Mouse (Mus musculus) Muller cell, postnatal 12 days (primary cell): Measurements from ENCODE around the gene Lsm2.
"Not testable (repeated sequence)": the region's sequence is repeated elsewhere in the genome, so short reads cannot be mapped to it uniquely, and the experiment has no call there.

Experiments used
- DNase-seq: peaks from one replicate; pipeline ENCODE4 v3.0.0-alpha.2; 2015; ENCODE audit errors: inconsistent ontology term

Lsm2 gene

GRCm38 (mm10) chr17:34984218-34984617 is 2.6 kb downstream of the Lsm2 start:
- no peak for DNase-seq

GRCm38 (mm10) chr17:34994751-34995150 is 13.1 kb downstream of the Lsm2 start:
- no peak for DNase-seq

GRCm38 (mm10) chr17:34995192-34995591 is 13.5 kb downstream of the Lsm2 start:
- DNase-seq, result not testable (repeated sequence)

GRCm38 (mm10) chr17:34995927-34996326 is 14.3 kb downstream of the Lsm2 start:
- DNase-seq, result not testable (repeated sequence)

- DNase-seq, result no peak
Observed at GRCm38 (mm10) chr17:34996411-34997141, 14.9 kb downstream of the Lsm2 start.

GRCm38 (mm10) chr17:34997142-34997483 is 15.5 kb downstream of the Lsm2 start:
- DNase-seq, result no peak

GRCm38 (mm10) chr17:34998526-34999430 is 17.1 kb downstream of the Lsm2 start:
- DNase-seq, result no peak

- DNase-seq, result peak; percentile 29
Observed at GRCm38 (mm10) chr17:34999871-35000716, 18.4 kb downstream of the Lsm2 start.

GRCm38 (mm10) chr17:35000717-35001451 is 19.2 kb downstream of the Lsm2 start, which contains the start of gene Vars:
TSS of gene Vars (plus strand) at chr17:35000987.
- peak; percentile 95 for DNase-seq

- DNase-seq, result peak; percentile 56
Observed at GRCm38 (mm10) chr17:35001452-35002152, 19.9 kb downstream of the Lsm2 start.

GRCm38 (mm10) chr17:35002153-35002865 is 20.6 kb downstream of the Lsm2 start:
- DNase-seq, result peak; percentile 50

GRCm38 (mm10) chr17:35003022-35003838 is 21.6 kb downstream of the Lsm2 start:
- no peak for DNase-seq

- DNase-seq, result no peak
Observed at GRCm38 (mm10) chr17:35004075-35004717, 22.5 kb downstream of the Lsm2 start.

GRCm38 (mm10) chr17:35005158-35005557 is 23.5 kb downstream of the Lsm2 start:
- no peak for DNase-seq

GRCm38 (mm10) chr17:35005902-35006301 is 24.2 kb downstream of the Lsm2 start:
- DNase-seq, result not testable (repeated sequence)

- DNase-seq, result no peak
Observed at GRCm38 (mm10) chr17:35007387-35007991, 25.8 kb downstream of the Lsm2 start.

GRCm38 (mm10) chr17:35009586-35009985 is 27.9 kb downstream of the Lsm2 start:
- no peak for DNase-seq

GRCm38 (mm10) chr17:35011440-35011839 is 29.8 kb downstream of the Lsm2 start:
- DNase-seq, result no peak
